Mouse (Mus musculus) G1E (cell line): Measurements from ENCODE around the gene Ociad2. TPM values are rescaled to one million over a fixed set of nuclear protein-coding genes. Genes with fewer than 3 reads are reported as not detected.

Source experiments
- ATAC-seq: 2 replicates; pipeline ENCODE4 v1.8.0; 2016; ENCODE audit warnings: mild to moderate bottlenecking; ENCODE audit not compliant: insufficient number of reproducible peaks, poor library complexity, low FRiP score, severe bottlenecking; ENCODE audit errors: extremely low read depth
- DNase-seq: peaks from one replicate; pipeline ENCODE4 v3.0.0; 2012; ENCODE audit warnings: low spot score
- H3K27me3 ChIP-seq: 2 replicates; pipeline ENCODE4 v1.6.1; 2012; ENCODE audit warnings: mild to moderate bottlenecking, low read length, inconsistent platforms; ENCODE audit not compliant: insufficient read depth
- H3K36me3 ChIP-seq: replicated peaks from 2 replicates; pipeline ENCODE3; 2012; ENCODE audit warnings: mild to moderate bottlenecking, inconsistent platforms
- H3K4me1 ChIP-seq: 2 replicates; pipeline ENCODE4 v1.6.1; 2012; ENCODE audit warnings: low read depth, low read length, inconsistent platforms, mixed read lengths; ENCODE audit not compliant: insufficient read depth
- H3K4me3 ChIP-seq: 2 replicates; pipeline ENCODE4 v1.5.1; 2012; ENCODE audit warnings: low read depth, mild to moderate bottlenecking, inconsistent platforms, low read length, moderate library complexity, mixed read lengths
- H3K9me3 ChIP-seq: replicated peaks from 2 replicates; pipeline ENCODE4 v1.6.1; 2012; ENCODE audit warnings: inconsistent platforms
- CTCF ChIP-seq: IDR thresholded peaks from 2 replicates; pipeline ENCODE4 v1.5.1; 2012; ENCODE audit warnings: low read depth, low read length, inconsistent platforms, mixed read lengths
- GATA1 ChIP-seq: IDR thresholded peaks from 2 replicates; pipeline ENCODE4 v1.6.1; 2012; ENCODE audit warnings: borderline replicate concordance, low read length, inconsistent platforms, mixed read lengths
- GATA2 ChIP-seq: IDR thresholded peaks from 2 replicates; pipeline ENCODE4 v1.6.1; 2012; ENCODE audit warnings: low read depth, low read length, inconsistent platforms, borderline replicate concordance
- POLR2AphosphoS5 ChIP-seq: IDR thresholded peaks from 2 replicates; pipeline ENCODE4 v1.6.1; 2012; ENCODE audit warnings: low read depth, low read length, inconsistent platforms; ENCODE audit not compliant: insufficient replicate concordance
- TAL1 ChIP-seq: conservative IDR thresholded peaks from 2 replicates; pipeline ENCODE4 v1.6.1; 2012; ENCODE audit warnings: low read depth, low read length, inconsistent platforms, mixed read lengths
- polyA plus RNA-seq: library from polyadenylated mRNA; stranded (reverse); fragments of >175 nt; gene quantifications from 2 replicates; pipeline ENCODE4 v1.2.3, GENCODE M21; 2012
- total RNA-seq, 2 experiments: library from RNA; stranded (forward) in 1 of 2; stranded (reverse) in 1 of 2; fragments of 200-1000 nt in 1 of 2; fragments of >200 nt in 1 of 2; fragmentation: Nextera tagmentation in 1 of 2; gene quantifications; 2 replicates each; pipeline ENCODE4 v1.2.3; 2014 to 2017

Gene Ociad2
- total and polyA plus RNA-seq, 3 experiments: 1.1 TPM; not detected in 2

DNA sequence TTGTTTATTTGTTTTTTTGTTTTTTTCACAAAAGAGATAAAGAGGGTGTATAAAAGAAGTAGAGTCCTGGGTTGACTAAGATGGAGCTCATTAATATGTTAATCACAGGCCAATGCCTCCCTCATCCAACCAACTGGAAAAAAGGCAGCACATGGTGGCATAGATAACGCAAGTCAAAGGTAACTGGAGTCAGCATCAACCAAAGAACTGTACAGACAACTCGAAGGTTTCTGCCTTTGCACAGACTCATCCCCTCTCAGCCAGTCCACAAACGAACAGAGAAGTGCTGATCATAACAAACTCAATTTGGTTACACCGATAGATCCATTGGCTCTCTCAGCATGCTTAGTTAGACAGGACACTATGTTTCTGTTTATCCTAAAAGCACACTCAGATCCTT is 67.7 kb downstream of the Ociad2 start:
- no peaks in the 10 kb centered on the region for H3K36me3 ChIP-seq
- peaks cover 3% of the 10 kb centered on the region; the same call in 1 of the 2 replicates for H3K27me3 ChIP-seq
- peak; percentile 83 for ATAC-seq
- no peaks in the 10 kb centered on the region for H3K9me3 ChIP-seq
- no peak for TF ChIP-seq CTCF
- TF ChIP-seq TAL1: peak; percentile 82
- no peak for TF ChIP-seq POLR2AphosphoS5
- TF ChIP-seq GATA1: no peak
- no peak for TF ChIP-seq GATA2
- H3K4me1 ChIP-seq: peaks cover 71% of the 10 kb centered on the region
- no peak for DNase-seq
- H3K4me3 ChIP-seq: peak overlapping the region; percentile 49; the same call in 1 of the 2 replicates

Other genes with a start within 250 kb of the Ociad2 start
- gene Fryl, start 84.4 kb downstream of the Ociad2 start, total RNA-seq (2014; fragmentation: Nextera tagmentation): 352 and 439 TPM in 2 replicates
- 112 and 118 TPM in 2 replicates for gene Fryl, start 84.4 kb downstream of the Ociad2 start, total RNA-seq (2017)
- gene Fryl, start 84.4 kb downstream of the Ociad2 start, polyA plus RNA-seq: 133 and 147 TPM in 2 replicates
- 311 and 324 TPM in 2 replicates for gene Ociad1, start 48.2 kb downstream of the Ociad2 start, total RNA-seq (2014; fragmentation: Nextera tagmentation)
- 223 and 231 TPM in 2 replicates for gene Ociad1, start 48.2 kb downstream of the Ociad2 start, total RNA-seq (2017)
- 93.3 and 121 TPM in 2 replicates for gene Ociad1, start 48.2 kb downstream of the Ociad2 start, polyA plus RNA-seq
- not detected in 2 replicates for gene Cwh43, start 65.0 kb upstream of the Ociad2 start, total RNA-seq (2014; fragmentation: Nextera tagmentation)
- not detected in 2 replicates for gene Cwh43, start 65.0 kb upstream of the Ociad2 start, total RNA-seq (2017)
- not detected in 2 replicates for gene Cwh43, start 65.0 kb upstream of the Ociad2 start, polyA plus RNA-seq
- 25.4 and 36.0 TPM in 2 replicates for gene Dcun1d4, start 140.0 kb upstream of the Ociad2 start, total RNA-seq (2014; fragmentation: Nextera tagmentation)
- 23.6 and 29.9 TPM in 2 replicates for gene Dcun1d4, start 140.0 kb upstream of the Ociad2 start, total RNA-seq (2017)
- 15.6 and 17.6 TPM in 2 replicates for gene Dcun1d4, start 140.0 kb upstream of the Ociad2 start, polyA plus RNA-seq